Mouse (Mus musculus) forebrain, embryonic 16.5 days (tissue): ENCODE results near the gene Clec12a. TPM values are rescaled to one million over a fixed set of nuclear protein-coding genes. Genes with fewer than 3 reads are reported as not detected.
"Not testable (repeated sequence)": the region's sequence is repeated elsewhere in the genome, so short reads cannot be mapped to it uniquely, and the experiment has no call there.

Source experiments
- ATAC-seq: fragments of 200-750 bp; cut with Nextera tagmentation; 2 replicates; pipeline ENCODE4 v1.8.0; 2017; ENCODE audit warnings: mild to moderate bottlenecking, moderate library complexity
- H3K27ac ChIP-seq: fragments of 300-500 bp; sonication (generic); 2 replicates; pipeline ENCODE4 v1.5.1; 2014; ENCODE audit warnings: low read length, control low read depth
- H3K27me3 ChIP-seq: fragments of 300-500 bp; sonication (generic); replicated peaks from 2 replicates; pipeline ENCODE4 v1.6.1; 2014; ENCODE audit warnings: low read length; ENCODE audit not compliant: control insufficient read depth, insufficient read depth
- H3K36me3 ChIP-seq: fragments of 300-500 bp; sonication (generic); 2 replicates; pipeline ENCODE4 v1.6.1; 2014; ENCODE audit not compliant: control insufficient read depth, insufficient read depth
- H3K4me1 ChIP-seq: fragments of 300-500 bp; sonication (generic); replicated peaks from 2 replicates; pipeline ENCODE4 v1.6.1; 2014; ENCODE audit warnings: low read length; ENCODE audit not compliant: control insufficient read depth, insufficient read depth
- H3K4me2 ChIP-seq: fragments of 300-500 bp; sonication (generic); 2 replicates; pipeline ENCODE4 v1.6.1; 2014; ENCODE audit warnings: mild to moderate bottlenecking, low read length, control low read depth
- H3K4me3 ChIP-seq: fragments of 300-500 bp; sonication (generic); replicated peaks from 2 replicates; pipeline ENCODE4 v1.5.1; 2014; ENCODE audit warnings: mild to moderate bottlenecking, low read length, control low read depth
- H3K9ac ChIP-seq: fragments of 300-500 bp; sonication (generic); replicated peaks from 2 replicates; pipeline ENCODE4 v1.6.1; 2014; ENCODE audit warnings: low read depth, low read length, control low read depth
- H3K9me3 ChIP-seq: fragments of 300-500 bp; sonication (generic); 2 replicates; pipeline ENCODE4 v1.6.1; 2016; ENCODE audit warnings: low read length; ENCODE audit not compliant: control insufficient read depth
- WGBS: fragments of 180-500 bp; shearing (Covaris S2); extraction: QIAGEN DNeasy Blood & Tissue Kit; methylation state at CpG from one replicate; pipeline ENCODE4 v1.1.7; 2014; 5-methylcytosine and 5-hydroxymethylcytosine counted together
- polyA plus RNA-seq: library from polyadenylated mRNA; unstranded; fragments of >200 nt; fragmentation: Nextera tagmentation; extraction: Ambion mirVana; gene quantifications from 2 replicates; pipeline ENCODE4 v1.2.1, GENCODE M21; 2015

The Clec12a gene
- polyA plus RNA-seq: 0.18 and 0.27 TPM in 2 replicates

GRCm38 (mm10) chr6:129342391-129342790 lies at the start of gene Clec12a:
Clec12a (plus strand) TSS chr6:129342691.
- H3K4me1 ChIP-seq, H3K4me3 ChIP-seq, H3K9me3 ChIP-seq, H3K27me3 ChIP-seq, ATAC-seq, H3K9ac ChIP-seq, H3K36me3 ChIP-seq, H3K4me2 ChIP-seq, H3K27ac ChIP-seq: not testable (repeated sequence)
- WGBS: 76% methylated on average over 4 of the region's 4 CpGs

GRCm38 (mm10) chr6:129304180-129304579 lies 38.3 kb upstream of the Clec12a start:
- Histone ChIP-seq H3K27ac (no peak overlapping the region), H3K36me3 (no peaks in the 10 kb centered on the region), H3K4me2 (no peak overlapping the region), H3K9me3 (no peaks in the 10 kb centered on the region), H3K4me3 (no peak overlapping the region), H3K27me3 (no peaks in the 10 kb centered on the region), H3K4me1 (no peaks in the 10 kb centered on the region), H3K9ac (no peak overlapping the region)
- ATAC-seq: no peak
- WGBS: 76% methylated on average over 1 of the region's 1 CpGs

GRCm38 (mm10) chr6:129312499-129312898 lies 30.0 kb upstream of the Clec12a start:
- Histone ChIP-seq H3K4me3 (no peak overlapping the region), H3K27me3 (no peaks in the 10 kb centered on the region), H3K4me1 (no peaks in the 10 kb centered on the region), H3K36me3 (no peaks in the 10 kb centered on the region), H3K9ac (no peak overlapping the region), H3K27ac (no peak overlapping the region), H3K4me2 (no peak overlapping the region), H3K9me3 (no peaks in the 10 kb centered on the region)
- WGBS: 86% methylated on average over 3 of the region's 3 CpGs
- ATAC-seq: no peak

- ATAC-seq: no peak
- no peaks in the 10 kb centered on the region for H3K4me1 ChIP-seq
- no peak overlapping the region for H3K4me3 ChIP-seq
- no peak overlapping the region for H3K27ac ChIP-seq
- H3K36me3 ChIP-seq: no peaks in the 10 kb centered on the region
- H3K9ac ChIP-seq: no peak overlapping the region
- no peaks in the 10 kb centered on the region for H3K9me3 ChIP-seq
- 85% methylated on average over 3 of the region's 3 CpGs for WGBS
- no peak overlapping the region for H3K4me2 ChIP-seq
- no peaks in the 10 kb centered on the region for H3K27me3 ChIP-seq
Measured at GRCm38 (mm10) chr6:129314655-129315168, 27.8 kb upstream of the Clec12a start.

- 90% methylated on average over 1 of the region's 1 CpGs for WGBS
- Histone ChIP-seq H3K9me3 (no peaks in the 10 kb centered on the region), H3K27me3 (no peaks in the 10 kb centered on the region), H3K4me2 (no peak overlapping the region), H3K9ac (no peak overlapping the region), H3K4me1 (no peaks in the 10 kb centered on the region), H3K36me3 (no peaks in the 10 kb centered on the region), H3K27ac (no peak overlapping the region), H3K4me3 (no peak overlapping the region)
- ATAC-seq: no peak
Measured at GRCm38 (mm10) chr6:129315698-129316097, 26.8 kb upstream of the Clec12a start.

- Histone ChIP-seq H3K4me1 (no peaks in the 10 kb centered on the region), H3K9me3 (no peaks in the 10 kb centered on the region), H3K27me3 (no peaks in the 10 kb centered on the region), H3K4me3 (no peak overlapping the region), H3K27ac (no peak overlapping the region), H3K36me3 (no peaks in the 10 kb centered on the region), H3K9ac (no peak overlapping the region), H3K4me2 (no peak overlapping the region)
- WGBS: 74% methylated on average over 2 of the region's 2 CpGs
- no peak for ATAC-seq
Measured at GRCm38 (mm10) chr6:129316463-129316862, 26.0 kb upstream of the Clec12a start.

GRCm38 (mm10) chr6:129318395-129318794 lies 24.1 kb upstream of the Clec12a start:
- H3K9me3 ChIP-seq: no peaks in the 10 kb centered on the region
- no peak overlapping the region for H3K4me3 ChIP-seq
- H3K36me3 ChIP-seq: no peaks in the 10 kb centered on the region
- no peak overlapping the region for H3K9ac ChIP-seq
- ATAC-seq: no peak
- no peak overlapping the region for H3K27ac ChIP-seq
- H3K4me1 ChIP-seq: no peaks in the 10 kb centered on the region
- H3K4me2 ChIP-seq: no peak overlapping the region
- no peaks in the 10 kb centered on the region for H3K27me3 ChIP-seq
- WGBS: 33% methylated on average over 1 of the region's 1 CpGs

GRCm38 (mm10) chr6:129319331-129319730 lies 23.2 kb upstream of the Clec12a start:
- no peaks in the 10 kb centered on the region for H3K27me3 ChIP-seq
- WGBS: 81% methylated on average over 4 of the region's 4 CpGs
- H3K4me3 ChIP-seq: no peak overlapping the region
- no peaks in the 10 kb centered on the region for H3K36me3 ChIP-seq
- no peak overlapping the region for H3K27ac ChIP-seq
- no peaks in the 10 kb centered on the region for H3K4me1 ChIP-seq
- no peak overlapping the region for H3K9ac ChIP-seq
- ATAC-seq: no peak
- no peaks in the 10 kb centered on the region for H3K9me3 ChIP-seq
- H3K4me2 ChIP-seq: no peak overlapping the region

GRCm38 (mm10) chr6:129326016-129326415 lies 16.5 kb upstream of the Clec12a start:
- Histone ChIP-seq H3K4me2 (no peak overlapping the region), H3K4me1 (0 out of 2 replicates have a peak, but pooled peaks cover 2% of the 10 kb centered on the region), H3K9me3 (no peaks in the 10 kb centered on the region), H3K36me3 (no peaks in the 10 kb centered on the region), H3K9ac (no peak overlapping the region), H3K4me3 (no peak overlapping the region), H3K27me3 (no peaks in the 10 kb centered on the region), H3K27ac (no peak overlapping the region)
- ATAC-seq: no peak
- WGBS: 89% methylated on average over 1 of the region's 1 CpGs

- no peak overlapping the region for H3K4me3 ChIP-seq
- H3K36me3 ChIP-seq: no peaks in the 10 kb centered on the region
- no peaks in the 10 kb centered on the region for H3K9me3 ChIP-seq
- H3K27ac ChIP-seq: no peak overlapping the region
- no peak overlapping the region for H3K9ac ChIP-seq
- H3K4me2 ChIP-seq: no peak overlapping the region
- WGBS: 59% methylated on average over 13 of the region's 13 CpGs
- ATAC-seq: no peak
- 0 out of 2 replicates have a peak, but pooled peaks cover 2% of the 10 kb centered on the region for H3K4me1 ChIP-seq
- H3K27me3 ChIP-seq: no peaks in the 10 kb centered on the region
Measured at GRCm38 (mm10) chr6:129326568-129327150, 15.8 kb upstream of the Clec12a start.
